Mouse (Mus musculus) heart, postnatal 0 days (tissue): ENCODE results near the gene Sars2.

Experiments
- CTCF ChIP-seq: IDR thresholded peaks from 2 replicates; pipeline ENCODE4 v1.5.1; 2016; ENCODE audit warnings: antibody characterized with exemption, control low read depth, low read depth
- EP300 ChIP-seq: IDR thresholded peaks from 2 replicates; pipeline ENCODE4 v1.6.1; 2016; ENCODE audit warnings: antibody characterized with exemption, low read depth

DNA sequence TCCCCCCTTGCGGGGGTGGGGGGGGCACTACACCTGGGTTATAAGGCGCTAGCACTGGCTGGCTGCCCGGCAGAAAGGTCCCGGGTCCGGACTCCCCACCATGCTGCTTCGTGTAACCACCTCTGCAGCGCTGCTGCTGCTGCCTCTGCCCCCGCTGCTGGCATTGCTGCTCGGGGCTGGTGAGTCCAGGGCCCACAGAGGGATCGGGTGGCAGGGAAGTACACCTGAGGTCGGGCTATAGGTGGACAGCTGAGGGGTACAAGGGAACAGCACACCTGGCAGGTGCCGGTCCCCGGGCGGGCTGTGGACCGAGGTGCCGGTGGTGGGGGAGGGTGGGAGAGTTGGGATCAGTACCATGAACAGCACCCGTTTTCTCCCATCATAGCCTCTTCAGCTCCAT lies 14.3 kb downstream of the Sars2 start, which contains the start of gene Ccer2:
- TF ChIP-seq CTCF (no peak), EP300 (no peak)
